Mouse (Mus musculus) testis, postnatal 10 days (tissue): ENCODE data around the gene Ddx42.
"Not testable (repeated sequence)": the region's sequence is repeated elsewhere in the genome, so short reads cannot be mapped to it uniquely, and the experiment has no call there.

Experiments used
- DNase-seq: peaks from one replicate; pipeline ENCODE4 v3.0.0; 2021; ENCODE audit warnings: low spot score

The Ddx42 gene

DNA sequence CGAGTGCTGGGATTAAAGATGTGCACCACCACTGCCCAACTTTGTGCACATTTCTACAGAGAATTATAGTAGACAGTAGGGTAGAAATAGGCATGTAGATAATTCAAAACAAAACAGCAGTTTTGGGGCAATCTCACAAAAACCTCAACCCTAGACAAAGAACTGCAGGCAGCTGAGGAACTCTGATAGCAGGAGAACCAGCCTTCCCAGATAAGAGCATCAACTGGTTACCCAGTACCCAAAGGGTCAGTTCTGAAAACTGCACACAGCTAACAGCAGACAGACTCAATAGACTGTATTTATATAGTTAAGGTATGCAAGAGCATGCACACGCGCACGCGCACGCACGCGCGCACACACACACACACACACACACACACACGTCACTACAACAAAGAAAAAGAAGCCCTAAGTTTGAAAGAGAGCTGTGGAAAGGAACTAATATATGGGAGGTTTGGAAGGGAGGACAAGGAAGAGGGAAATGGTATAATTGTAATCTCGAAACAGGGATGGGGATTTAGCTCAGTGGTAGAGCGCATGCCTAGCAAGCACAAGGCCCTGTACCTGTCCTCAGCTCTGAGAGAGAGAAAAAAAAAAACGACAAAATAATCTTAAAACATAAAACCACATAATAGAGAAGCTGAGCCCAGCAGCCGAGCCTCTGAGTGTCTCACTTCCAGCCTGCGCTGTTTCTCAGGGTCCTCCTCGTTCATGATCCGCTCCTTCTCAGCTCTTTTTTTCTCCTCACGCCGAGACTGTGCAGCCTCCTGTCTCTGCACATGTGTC, 15.2 kb upstream of the Ddx42 start:
- no peak for DNase-seq

DNA sequence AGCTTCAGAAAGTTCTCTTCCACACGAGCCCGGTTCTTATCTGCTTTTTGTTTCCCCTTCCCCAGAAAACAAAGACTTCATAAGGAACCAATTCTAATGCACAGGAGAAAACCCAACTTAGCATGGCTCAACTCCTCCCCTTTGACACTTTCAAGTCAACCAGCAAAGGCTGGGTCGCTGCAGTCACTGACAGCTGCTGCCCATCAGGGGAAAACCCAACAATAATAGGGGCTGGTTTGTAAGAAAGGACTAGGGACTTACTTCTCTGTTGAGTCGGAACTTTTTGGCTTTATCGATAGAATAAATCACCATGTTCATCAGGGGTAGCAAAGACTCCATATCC, 14.6 kb upstream of the Ddx42 start, which contains the start of gene Strada:
Gene Strada (minus strand): TSS at position 46 of the 343 bp plus-strand sequence.
- DNase-seq, result no peak

DNA sequence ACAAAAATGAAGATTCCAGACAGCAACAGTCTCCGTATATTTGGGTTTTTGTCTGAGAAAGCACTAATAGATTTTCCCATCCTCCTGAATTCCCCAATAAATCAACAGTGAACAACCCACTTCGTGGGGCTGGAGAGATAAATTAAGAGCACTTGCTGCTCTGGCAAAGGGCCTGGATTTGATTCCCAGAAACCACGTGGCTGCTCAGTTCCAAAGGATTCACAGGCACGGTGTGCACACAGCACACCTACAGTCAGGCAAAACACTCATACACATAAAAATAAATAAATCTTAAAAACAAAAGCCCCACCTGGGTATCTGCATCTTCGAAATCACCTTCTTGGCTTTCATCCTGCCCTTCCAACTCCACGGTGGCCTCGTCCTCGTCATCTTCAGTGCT, 4.0 kb upstream of the Ddx42 start:
- no peak for DNase-seq

DNA sequence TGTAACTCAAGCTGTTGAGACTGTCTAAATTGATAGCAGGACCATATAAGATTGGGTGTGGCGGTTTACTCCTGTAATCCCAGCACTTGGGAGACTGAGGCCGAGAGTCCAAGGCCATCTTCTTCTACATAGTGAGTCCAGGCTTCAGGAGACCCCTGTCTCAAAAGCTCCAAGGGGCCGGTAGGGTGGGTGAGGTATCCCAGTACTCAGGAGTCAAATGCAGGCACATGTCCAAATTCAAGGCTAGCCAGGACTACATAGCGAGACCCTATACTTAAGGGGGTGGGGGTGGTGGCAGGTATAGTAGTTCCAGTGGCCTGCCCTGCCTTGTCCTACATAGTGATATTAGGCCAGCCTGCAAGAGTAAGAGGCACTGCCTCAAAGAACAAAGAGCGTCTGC, 1.9 kb upstream of the Ddx42 start:
- no peak for DNase-seq

DNA sequence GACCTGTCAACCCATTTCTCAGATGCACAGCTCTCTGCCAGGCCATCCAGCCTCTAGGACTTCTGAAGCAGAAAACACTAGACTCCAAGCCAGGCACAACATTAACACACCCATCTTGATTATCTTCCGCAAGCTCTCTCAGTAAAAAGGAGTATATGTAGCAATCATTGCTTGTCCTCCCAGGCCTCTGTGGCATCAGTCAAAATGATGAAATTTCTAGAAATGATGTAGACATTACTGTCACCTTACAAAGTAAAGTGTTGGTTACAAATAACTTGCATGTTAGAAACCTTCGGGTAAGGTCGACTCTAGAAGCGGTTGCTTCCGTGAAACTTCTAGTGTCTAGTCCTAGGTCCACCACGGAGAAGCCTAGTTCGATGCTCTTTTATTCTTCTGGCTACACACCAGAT, 1.3 kb upstream of the Ddx42 start:
- DNase-seq, result no peak

DNA sequence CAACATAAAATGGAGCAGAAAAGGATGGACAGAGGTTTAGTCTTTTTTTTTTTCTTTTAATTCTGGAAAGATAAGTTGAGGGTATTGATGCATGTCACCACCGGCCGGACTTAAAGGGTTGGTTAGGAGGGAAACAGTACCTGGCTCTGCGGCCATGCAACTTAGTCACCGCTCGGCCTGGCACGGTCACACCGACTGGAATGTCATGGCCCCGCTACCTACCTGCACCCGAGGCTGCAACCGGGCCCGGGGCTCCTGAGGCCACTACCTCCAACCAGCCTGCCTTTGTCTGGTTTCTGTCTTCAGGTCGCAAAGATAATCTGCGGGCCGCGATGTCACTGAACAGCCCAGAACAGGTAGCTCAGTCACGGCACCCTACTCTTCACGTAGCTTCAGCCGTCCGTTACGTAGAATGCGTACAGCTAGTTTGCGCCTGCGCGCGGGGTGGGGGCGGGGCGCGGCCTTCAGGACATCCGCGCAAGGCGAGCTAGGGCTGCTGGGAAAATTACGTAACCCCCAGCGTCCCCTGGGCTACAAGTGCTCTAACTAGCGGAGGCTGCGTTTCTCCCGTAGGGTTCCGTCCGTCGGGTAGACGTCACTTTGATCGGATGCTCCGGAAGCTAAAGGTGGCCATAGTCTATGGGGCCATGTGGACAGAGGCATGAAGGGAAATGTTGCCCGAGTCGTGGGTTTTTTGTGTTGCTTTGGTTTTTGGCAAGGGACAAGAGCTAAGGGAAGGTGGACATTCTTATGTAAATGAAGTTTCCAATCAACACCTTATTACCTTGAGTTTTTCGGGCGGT, 598 bp upstream of the Ddx42 start, which contains the start of gene Ccdc47:
Gene Ccdc47 (minus strand): TSS at position 418 of the 803 bp plus-strand sequence.
- DNase-seq, result peak; percentile 91

DNA sequence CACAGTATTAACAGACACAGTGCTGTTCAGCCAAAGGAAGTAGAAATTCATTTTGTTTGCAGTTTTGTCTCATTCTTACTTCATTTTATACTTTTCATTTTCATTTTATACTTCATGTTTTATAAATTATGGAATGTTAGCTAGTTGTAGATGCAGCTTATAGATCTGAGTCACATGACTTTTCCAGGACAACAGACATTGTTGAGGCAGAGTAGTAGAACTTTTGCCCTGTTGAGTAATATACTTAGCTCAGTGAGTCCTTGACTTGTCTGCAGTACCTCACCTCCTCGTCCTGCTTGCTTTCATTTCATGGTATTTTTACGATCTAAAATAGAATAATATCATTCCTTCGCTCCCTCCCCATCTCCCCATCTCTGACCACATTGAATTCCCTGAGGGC, 3.9 kb downstream of the Ddx42 start:
- no peak for DNase-seq

DNA sequence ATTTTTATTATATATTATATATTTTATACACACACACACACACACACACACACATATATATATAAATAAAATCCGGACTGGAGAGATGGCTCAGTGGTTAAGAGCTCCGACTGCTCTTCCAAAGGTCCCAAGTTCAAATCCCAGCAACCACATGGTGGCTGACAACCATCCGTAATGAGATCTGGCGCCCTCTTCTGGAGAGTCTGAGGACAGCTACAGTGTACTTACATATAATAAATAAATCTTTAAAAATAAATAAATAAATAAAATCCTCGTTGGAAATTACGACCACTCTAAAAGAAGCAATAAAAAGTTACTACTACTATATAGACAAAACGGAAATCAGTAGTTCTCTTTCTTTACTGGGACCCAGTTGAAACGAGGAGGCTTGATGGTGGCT, 17.3 kb downstream of the Ddx42 start:
- not testable (repeated sequence) for DNase-seq

DNA sequence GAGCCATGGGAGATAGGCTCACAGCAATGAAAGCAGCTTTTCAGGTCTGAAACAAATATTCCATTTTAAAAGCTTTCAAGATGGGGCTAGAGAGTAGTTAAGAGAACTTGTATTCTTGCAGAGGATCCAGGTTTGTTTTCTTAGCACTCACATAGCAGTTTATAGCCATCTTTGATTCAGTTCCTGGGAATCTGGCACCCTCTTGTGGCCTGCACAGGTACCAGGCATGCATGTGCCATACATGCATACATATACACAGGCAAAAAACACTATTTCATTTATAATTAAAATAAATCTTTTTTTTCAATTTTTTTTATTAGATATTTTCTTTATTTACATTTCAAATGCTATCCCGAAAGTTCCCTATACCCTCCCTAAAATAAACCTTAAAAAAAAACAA, 30.1 kb downstream of the Ddx42 start:
- DNase-seq, result no peak

DNA sequence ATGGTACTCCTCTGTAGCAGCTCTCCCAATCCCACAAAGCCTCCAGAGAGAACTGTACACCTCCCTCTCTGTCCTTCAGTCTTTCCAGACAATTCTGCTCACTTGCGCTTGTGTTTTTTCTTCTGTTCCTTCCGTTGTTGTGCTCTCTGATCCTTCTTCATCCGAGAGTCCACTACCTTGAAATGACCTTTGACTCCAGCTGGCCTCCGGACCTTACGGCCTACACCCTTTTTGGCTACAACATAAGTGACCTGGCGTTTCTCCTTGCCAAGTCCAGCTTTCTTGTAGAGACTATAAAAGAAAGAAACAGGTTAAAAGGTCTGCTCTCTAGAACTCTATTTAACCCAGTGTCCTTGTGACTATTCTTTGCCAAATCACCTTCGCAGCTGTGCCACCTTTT, 32.6 kb downstream of the Ddx42 start:
- no peak for DNase-seq

DNA sequence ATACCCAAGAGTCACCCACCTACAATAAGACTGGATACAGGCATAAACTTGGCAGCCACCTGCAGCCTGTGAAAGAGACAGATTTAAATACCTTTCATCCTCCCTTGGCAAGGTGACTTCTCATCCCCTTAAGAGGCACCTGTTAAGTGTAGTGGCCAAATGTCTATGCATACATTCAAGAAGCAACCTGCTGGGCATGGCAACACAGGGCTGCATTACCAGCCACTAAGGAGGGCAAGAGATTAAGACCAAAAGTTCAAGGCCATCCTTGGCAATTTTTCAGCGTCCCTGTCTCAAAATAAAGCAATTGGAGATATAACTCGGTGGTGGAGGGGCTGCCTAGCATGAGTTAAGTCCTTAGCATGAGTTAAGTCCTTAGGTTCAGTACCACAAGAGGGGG, 38.0 kb downstream of the Ddx42 start:
- no peak for DNase-seq

DNA sequence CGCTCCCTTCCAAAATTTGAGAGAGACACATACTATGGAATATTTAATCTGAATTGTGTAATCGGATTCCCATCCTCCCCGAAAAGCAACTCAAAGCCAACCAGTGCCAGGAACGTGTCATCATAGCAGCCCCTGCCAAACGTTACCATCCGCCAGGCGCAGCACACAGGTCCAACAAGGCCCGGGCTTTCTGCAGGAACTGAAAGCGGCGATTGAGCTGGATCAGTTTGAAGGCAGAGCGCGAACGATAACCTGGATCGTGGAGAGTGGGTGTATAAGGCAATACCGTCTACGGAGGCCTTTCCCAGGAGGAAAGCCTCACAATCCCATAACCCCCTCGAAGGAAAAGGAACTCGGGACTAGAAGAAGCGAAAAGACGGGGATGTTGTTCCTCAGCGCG, 38.4 kb downstream of the Ddx42 start:
- no peak for DNase-seq

DNA sequence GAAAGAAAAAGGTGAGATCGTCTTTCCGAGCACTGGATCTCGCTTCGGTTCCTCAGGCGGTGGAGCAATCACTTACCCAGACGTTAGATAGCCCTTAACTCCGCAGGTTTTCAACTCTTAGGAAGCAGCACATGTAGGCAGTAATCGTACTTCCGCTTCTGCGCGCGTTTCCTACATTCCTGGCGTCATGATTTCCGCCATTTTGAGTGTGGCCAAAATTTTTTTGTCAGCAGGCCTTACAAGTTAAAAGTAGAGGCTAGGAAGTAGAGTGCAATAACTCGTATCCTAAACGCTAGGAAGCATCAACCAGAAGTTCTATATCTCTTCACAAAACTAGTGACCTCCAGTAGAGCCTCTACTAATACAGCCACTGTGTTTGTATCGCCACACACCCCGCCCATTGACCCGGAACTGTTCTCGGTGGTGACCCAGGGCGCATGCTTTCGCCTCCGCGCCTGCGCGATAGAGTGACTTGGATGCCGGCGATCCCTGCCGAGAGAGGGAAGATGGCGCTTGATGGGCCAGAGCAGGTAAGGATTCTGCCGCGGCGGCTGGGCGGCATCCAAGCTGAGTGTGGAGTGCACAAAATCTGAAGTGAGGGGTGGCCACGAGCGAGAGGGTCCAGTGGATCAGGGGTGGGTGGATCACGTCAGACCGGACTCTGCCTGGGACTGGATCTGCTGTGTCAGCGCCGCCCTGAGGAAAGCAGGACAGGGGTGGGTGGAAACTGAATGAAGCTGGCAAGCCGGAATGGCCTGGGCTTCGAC, 39.1 kb downstream of the Ddx42 start, which contains the start of the genes Ftsj3 and Psmc5:
Gene Ftsj3 (minus strand): TSS at position 395 of the 767 bp plus-strand sequence.
Gene Psmc5 (plus strand): TSS at position 470 of the 767 bp plus-strand sequence.
- DNase-seq, result peak; percentile 99

DNA sequence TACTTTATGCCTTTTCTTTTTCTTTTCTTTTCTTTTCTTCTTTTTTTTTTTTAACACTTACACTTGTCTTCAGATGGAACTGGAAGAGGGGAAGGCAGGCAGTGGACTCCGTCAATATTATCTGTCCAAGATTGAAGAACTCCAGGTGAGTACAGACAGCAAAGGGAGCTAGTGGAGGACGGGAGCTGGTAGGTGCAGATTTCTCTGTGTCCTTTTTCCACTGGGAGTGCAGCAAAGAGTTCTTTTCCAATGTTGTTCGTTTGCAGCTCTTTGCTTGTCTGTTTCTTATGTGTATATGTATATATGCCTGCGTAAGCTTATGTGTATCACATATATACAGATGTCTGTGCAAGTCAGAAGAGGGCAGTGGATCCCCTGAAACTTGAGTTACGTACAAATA, 40.0 kb downstream of the Ddx42 start:
- no peak for DNase-seq

DNA sequence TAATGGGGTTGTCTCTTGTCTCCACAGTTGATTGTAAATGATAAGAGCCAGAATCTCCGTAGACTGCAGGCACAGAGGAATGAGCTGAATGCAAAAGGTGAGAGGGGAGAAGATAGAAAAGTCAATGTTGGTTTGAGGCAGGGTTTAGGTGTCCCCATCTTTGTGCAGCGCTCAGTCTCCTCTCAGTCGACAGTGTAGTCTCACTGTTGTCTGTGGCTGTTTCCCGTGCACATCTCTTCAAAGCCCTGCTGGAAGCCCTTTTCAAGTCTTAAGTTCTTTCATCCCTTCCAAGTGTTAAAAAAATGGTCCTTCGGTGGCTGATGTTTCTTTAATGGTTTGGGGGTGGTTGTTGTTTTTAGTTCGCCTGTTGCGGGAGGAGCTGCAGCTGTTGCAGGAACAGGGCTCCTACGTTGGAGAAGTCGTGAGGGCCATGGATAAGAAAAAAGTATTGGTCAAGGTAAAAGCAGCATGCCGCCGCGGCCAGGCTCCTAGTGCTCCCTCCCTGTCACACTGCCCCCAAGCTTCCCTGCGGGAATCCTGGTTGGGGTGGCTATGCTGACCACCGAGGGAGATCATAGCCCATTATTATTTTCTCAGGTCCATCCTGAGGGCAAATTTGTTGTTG, 44.2 kb downstream of the Ddx42 start:
- peak; percentile 38 for DNase-seq

DNA sequence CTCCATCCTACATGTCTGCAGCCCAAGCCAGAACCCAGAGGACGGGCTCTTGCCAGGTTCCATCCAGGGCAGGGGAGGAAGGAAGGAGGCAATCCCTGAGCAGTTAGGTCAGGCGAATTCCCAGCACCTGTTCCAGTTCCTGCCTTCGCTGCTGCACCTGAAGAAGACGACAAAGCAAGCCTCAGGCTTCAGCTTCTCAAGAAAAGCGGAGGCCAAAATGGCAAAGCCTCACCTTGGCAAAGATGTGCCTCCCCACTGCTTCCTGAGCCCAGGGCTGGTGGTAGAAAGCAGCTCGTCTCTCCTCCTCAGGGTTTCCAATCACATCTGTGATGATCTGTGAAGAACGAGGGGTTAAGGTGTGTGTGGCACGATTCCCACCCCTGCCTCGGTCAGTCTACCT, 47.2 kb downstream of the Ddx42 start:
- DNase-seq, result no peak

DNA sequence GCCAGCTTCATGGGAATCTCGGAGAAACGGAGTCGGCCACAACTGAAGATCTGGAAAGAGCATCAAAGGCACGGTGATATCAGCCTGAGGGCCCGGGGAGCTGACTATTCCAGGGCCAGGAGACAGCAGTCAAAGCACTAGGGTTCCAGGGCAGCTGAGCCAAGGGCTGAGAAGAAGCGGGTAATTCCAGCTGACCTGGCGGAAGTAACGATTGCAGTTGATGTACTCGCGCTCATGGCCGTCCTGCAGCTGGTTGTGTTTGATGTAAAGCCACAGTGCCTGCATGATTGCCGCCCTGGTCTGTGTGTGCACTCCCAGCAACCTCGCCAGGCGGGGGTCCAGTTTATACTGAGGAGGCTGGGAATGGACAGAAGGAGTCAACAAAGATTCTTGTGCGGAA, 48.3 kb downstream of the Ddx42 start:
- DNase-seq, result no peak

DNA sequence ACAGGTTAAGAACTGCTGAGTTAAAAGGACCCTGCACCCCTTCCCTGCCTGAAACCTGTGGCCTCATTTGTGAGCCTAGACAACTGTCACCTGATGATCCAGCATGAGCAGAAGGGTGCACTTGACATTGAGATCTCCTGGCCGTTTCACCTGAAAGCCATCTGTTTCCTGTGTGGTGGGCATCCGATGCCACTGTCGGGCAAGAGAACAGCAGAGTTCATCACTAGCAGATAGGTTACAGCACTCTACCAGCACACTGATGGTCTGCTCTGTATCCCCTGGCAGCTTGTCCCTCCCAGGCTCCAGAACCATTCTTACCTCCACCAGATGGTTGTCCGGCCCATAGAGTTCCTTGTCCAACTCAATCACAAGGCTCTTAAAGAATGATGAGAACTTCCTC, 48.8 kb downstream of the Ddx42 start:
- DNase-seq, result no peak

DNA sequence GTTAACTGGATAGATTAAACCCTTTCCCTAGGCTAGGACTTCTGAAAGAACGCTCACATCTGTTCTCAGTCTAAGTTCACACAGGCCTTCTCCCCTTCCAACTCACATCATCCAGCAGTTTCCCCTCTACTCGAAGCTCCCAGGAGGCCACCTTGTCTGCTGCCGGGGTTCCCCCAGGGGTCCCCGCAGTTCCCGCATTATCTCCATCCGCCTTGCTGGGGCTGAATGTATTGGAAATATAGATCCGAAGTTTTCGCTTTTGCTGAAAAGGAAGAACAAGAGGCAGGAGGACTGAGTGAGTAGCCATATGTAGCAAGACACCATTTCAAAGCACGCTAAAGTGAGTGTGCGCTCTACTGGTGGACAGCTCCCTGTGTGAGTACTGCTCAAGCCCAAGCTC, 49.7 kb downstream of the Ddx42 start:
- DNase-seq, result no peak

DNA sequence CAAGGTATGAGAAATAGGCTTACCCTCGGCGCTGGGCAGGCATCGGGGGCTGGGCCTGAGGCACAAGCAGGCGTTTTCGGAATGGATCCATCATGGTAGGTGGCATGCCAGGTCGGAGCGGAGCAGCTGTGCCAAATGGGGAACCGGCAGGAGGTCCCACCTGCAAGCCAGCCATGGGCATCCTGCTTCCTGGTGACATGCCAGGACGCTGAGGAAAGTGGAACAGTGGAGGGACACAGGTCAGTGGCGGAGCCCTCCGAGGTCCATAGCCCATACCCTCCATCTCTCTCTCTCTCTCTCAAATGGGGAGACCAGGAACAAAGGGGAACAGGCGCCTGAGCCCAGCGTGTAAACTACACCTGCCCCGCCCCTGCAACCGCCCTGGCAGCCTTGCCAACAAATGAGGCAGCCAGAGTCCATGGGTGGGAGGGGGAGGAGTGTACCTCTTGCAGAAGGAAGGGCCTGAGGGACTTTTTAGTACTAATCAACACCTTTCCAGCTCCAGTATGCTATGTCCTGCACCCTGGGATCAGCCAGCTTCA, 50.7 kb downstream of the Ddx42 start:
- DNase-seq, result no peak

DNA sequence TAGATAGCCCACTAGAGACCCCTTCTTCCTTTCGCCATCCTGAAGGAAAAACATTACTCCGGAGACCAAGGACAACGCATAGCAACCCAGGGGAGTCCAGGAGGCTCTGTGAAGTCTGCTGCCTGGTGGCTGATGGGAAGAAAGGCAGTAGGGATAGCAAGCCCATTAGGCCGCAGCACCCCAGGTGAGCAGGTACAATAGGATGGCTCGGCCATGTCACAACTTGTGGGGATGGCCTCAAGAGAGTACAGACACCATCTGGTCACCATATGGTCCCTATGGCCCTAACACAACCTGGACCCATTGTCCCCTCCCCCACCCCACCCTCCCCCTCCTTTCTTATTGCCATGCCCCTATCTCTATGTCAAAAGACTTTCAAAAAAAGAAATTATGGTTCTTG, 51.1 kb downstream of the Ddx42 start:
- no peak for DNase-seq
